Mouse (Mus musculus) cerebellum, adult (tissue): ENCODE results near the gene Cdkn1c.

Source experiments
- ATAC-seq: cut with Nextera tagmentation; 2 replicates; pipeline ENCODE4 v1.9.2; 2017; ENCODE audit warnings: mild to moderate bottlenecking, moderate library complexity, mixed read lengths; ENCODE audit not compliant: insufficient number of reproducible peaks, low FRiP score, low TSS enrichment

Cdkn1c gene

GRCm38 (mm10) chr7:143437894-143438581, 22.8 kb downstream of the Cdkn1c start:
- ATAC-seq = no peak

GRCm38 (mm10) chr7:143437231-143437893, 23.5 kb downstream of the Cdkn1c start:
- ATAC-seq = no peak

GRCm38 (mm10) chr7:143433331-143433730, 27.5 kb downstream of the Cdkn1c start:
- ATAC-seq = no peak

- ATAC-seq = no peak
These were observed 28.2 kb downstream of the Cdkn1c start for GRCm38 (mm10) chr7:143432631-143433030.

GRCm38 (mm10) chr7:143428814-143429499, 31.9 kb downstream of the Cdkn1c start:
- ATAC-seq = no peak

GRCm38 (mm10) chr7:143428142-143428813, 32.6 kb downstream of the Cdkn1c start:
- ATAC-seq = peak; percentile 88

- no peak for ATAC-seq
These were observed 41.2 kb downstream of the Cdkn1c start for GRCm38 (mm10) chr7:143419585-143420160.

- ATAC-seq = no peak
These were observed 43.0 kb downstream of the Cdkn1c start for GRCm38 (mm10) chr7:143417875-143418274.

GRCm38 (mm10) chr7:143416406-143416805, 44.4 kb downstream of the Cdkn1c start:
- no peak for ATAC-seq

GRCm38 (mm10) chr7:143415070-143415469, 45.8 kb downstream of the Cdkn1c start:
- no peak for ATAC-seq

GRCm38 (mm10) chr7:143412606-143413005, 48.2 kb downstream of the Cdkn1c start:
- ATAC-seq = no peak

- no peak for ATAC-seq
These were observed 52.2 kb downstream of the Cdkn1c start for GRCm38 (mm10) chr7:143408615-143409021.
